Mouse (Mus musculus): ENCODE data around the gene Olfr497. TPM values are rescaled to one million over a fixed set of nuclear protein-coding genes. Genes with fewer than 3 reads are reported as not detected.

The Olfr497 gene
- polyA plus RNA-seq (2015; fragmentation: Nextera tagmentation; extraction: Ambion mirVana): not detected in 2 replicates

- Histone ChIP-seq H3K4me3 (replicated peaks) (no peak within 1 kb of the TSS), H3K36me3 (no peaks in the 10 kb centered on the region), H3K4me2 (replicated peaks) (no peak within 1 kb of the TSS), H3K4me1 (replicated peaks) (no peaks in the 10 kb centered on the region), H3K27ac (no peak within 1 kb of the TSS), H3K9ac (no peak within 1 kb of the TSS), H3K27me3 (replicated peaks) (no peaks in the 10 kb centered on the region), H3K9me3 (no peaks in the 10 kb centered on the region)
- no peak for ATAC-seq
- WGBS: 84% methylated on average over 2 of the region's 2 CpGs
These were observed at the start of gene Olfr497 for GRCm38 (mm10) chr7:108420121-108420520. Olfr497 (plus strand) TSS chr7:108420421.

- no peak for ATAC-seq
- Histone ChIP-seq H3K4me2 (replicated peaks) (no peak within 1 kb of the TSS), H3K9me3 (no peaks in the 10 kb centered on the region), H3K4me3 (replicated peaks) (no peak within 1 kb of the TSS), H3K27me3 (replicated peaks) (no peaks in the 10 kb centered on the region), H3K9ac (no peak within 1 kb of the TSS), H3K4me1 (replicated peaks) (no peaks in the 10 kb centered on the region), H3K27ac (no peak within 1 kb of the TSS), H3K36me3 (no peaks in the 10 kb centered on the region)
- 70% methylated on average over 1 of the region's 1 CpGs for WGBS
These were observed 27.4 kb upstream of the Olfr497 start, which contains the start of gene Olfr495 for GRCm38 (mm10) chr7:108392867-108393266. Olfr495 (plus strand) TSS chr7:108393167.

GRCm38 (mm10) chr7:108465026-108465425 lies 44.8 kb downstream of the Olfr497 start, which contains the start of gene Olfr498:
Olfr498 (plus strand) TSS chr7:108465326.
- H3K36me3 ChIP-seq: no peaks in the 10 kb centered on the region
- no peak within 1 kb of the TSS for H3K4me2 ChIP-seq (replicated peaks)
- no peaks in the 10 kb centered on the region for H3K27me3 ChIP-seq (replicated peaks)
- 83% methylated on average over 1 of the region's 1 CpGs for WGBS
- H3K4me1 ChIP-seq (replicated peaks): no peaks in the 10 kb centered on the region
- H3K9me3 ChIP-seq: no peaks in the 10 kb centered on the region
- no peak within 1 kb of the TSS for H3K4me3 ChIP-seq (replicated peaks)
- H3K27ac ChIP-seq: no peak within 1 kb of the TSS
- no peak within 1 kb of the TSS for H3K9ac ChIP-seq
- ATAC-seq: no peak

Other genes with a start within 250 kb of the Olfr497 start
- not detected in 2 replicates for gene Olfr486, start 247.7 kb upstream of the Olfr497 start, polyA plus RNA-seq (2015; fragmentation: Nextera tagmentation; extraction: Ambion mirVana)
- not detected in 2 replicates for gene Olfr487, start 205.8 kb upstream of the Olfr497 start, polyA plus RNA-seq (2015; fragmentation: Nextera tagmentation; extraction: Ambion mirVana)
- not detected in 2 replicates for gene Olfr488, start 162.1 kb upstream of the Olfr497 start, polyA plus RNA-seq (2015; fragmentation: Nextera tagmentation; extraction: Ambion mirVana)
- not detected in 2 replicates for gene Olfr490, start 131.5 kb upstream of the Olfr497 start, polyA plus RNA-seq (2015; fragmentation: Nextera tagmentation; extraction: Ambion mirVana)
- not detected in 2 replicates for gene Olfr491, start 107.0 kb upstream of the Olfr497 start, polyA plus RNA-seq (2015; fragmentation: Nextera tagmentation; extraction: Ambion mirVana)
- not detected in 2 replicates for gene Olfr492, start 96.7 kb upstream of the Olfr497 start, polyA plus RNA-seq (2015; fragmentation: Nextera tagmentation; extraction: Ambion mirVana)
- gene Olfr493, start 73.4 kb upstream of the Olfr497 start, polyA plus RNA-seq (2015; fragmentation: Nextera tagmentation; extraction: Ambion mirVana): not detected in 2 replicates
- gene Olfr494, start 55.1 kb upstream of the Olfr497 start, polyA plus RNA-seq (2015; fragmentation: Nextera tagmentation; extraction: Ambion mirVana): not detected in 2 replicates
- not detected in 2 replicates for gene Olfr495, start 27.3 kb upstream of the Olfr497 start, polyA plus RNA-seq (2015; fragmentation: Nextera tagmentation; extraction: Ambion mirVana)
- not detected in 2 replicates for gene Olfr498, start 44.9 kb downstream of the Olfr497 start, polyA plus RNA-seq (2015; fragmentation: Nextera tagmentation; extraction: Ambion mirVana)
- gene Olfr502, start 104.6 kb downstream of the Olfr497 start, polyA plus RNA-seq (2015; fragmentation: Nextera tagmentation; extraction: Ambion mirVana): not detected in 2 replicates
- not detected in 2 replicates for gene Olfr503, start 124.1 kb downstream of the Olfr497 start, polyA plus RNA-seq (2015; fragmentation: Nextera tagmentation; extraction: Ambion mirVana)
- not detected in 2 replicates for gene Olfr504, start 145.4 kb downstream of the Olfr497 start, polyA plus RNA-seq (2015; fragmentation: Nextera tagmentation; extraction: Ambion mirVana)
- gene Olfr506, start 190.4 kb downstream of the Olfr497 start, polyA plus RNA-seq (2015; fragmentation: Nextera tagmentation; extraction: Ambion mirVana): 0.04 TPM in 1 of 2 replicates, not detected in the other
- gene Olfr507, start 201.4 kb downstream of the Olfr497 start, polyA plus RNA-seq (2015; fragmentation: Nextera tagmentation; extraction: Ambion mirVana): not detected in 2 replicates
- gene Olfr508, start 209.6 kb downstream of the Olfr497 start, polyA plus RNA-seq (2015; fragmentation: Nextera tagmentation; extraction: Ambion mirVana): not detected in 2 replicates
- not detected in 2 replicates for gene Olfr509, start 231.5 kb downstream of the Olfr497 start, polyA plus RNA-seq (2015; fragmentation: Nextera tagmentation; extraction: Ambion mirVana)
- gene Olfr510, start 246.0 kb downstream of the Olfr497 start, polyA plus RNA-seq (2015; fragmentation: Nextera tagmentation; extraction: Ambion mirVana): not detected in 2 replicates

All from intestine, embryonic 15.5 days (tissue).